ENCODE assay signal across 22 mouse cellular contexts in the genomic region with DNA sequence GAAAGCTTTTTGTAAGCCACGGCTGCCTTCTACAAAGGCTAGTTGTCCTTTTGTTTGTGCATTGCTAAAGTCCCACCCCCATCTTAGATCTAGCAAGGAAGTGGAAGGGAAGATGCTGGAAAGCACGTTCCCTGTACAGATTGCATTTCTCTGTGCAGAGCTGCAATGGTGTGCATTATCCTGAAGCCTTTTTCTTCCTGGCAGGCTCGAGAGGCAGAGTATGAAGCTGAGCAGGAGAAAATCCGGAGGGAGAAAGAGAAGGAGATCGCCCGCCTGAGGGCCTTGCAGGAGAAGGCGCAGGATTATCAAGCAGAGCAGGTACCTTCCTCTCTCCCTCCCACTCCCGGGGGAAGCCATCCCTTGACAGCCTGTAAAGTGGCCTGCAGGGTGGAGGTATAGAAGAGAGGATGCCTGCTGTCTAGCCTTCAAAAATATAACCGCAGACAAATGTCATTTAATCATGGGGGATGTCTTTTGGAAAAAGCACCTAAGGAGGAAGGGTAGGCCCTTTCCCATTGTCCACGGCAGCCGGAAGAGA. TPM values are rescaled to one million over a fixed set of nuclear protein-coding genes. Genes with fewer than 3 reads are reported as not detected.
DNase-seq lines count a peak whose midpoint lies in the region; ATAC-seq and TF ChIP-seq lines count a peak whose summit lies in the region.
"Had no signal": no experiment of that assay in that cellular context is flagged by ENCODE, and none has a peak within 500 bp of the region (broad histone marks: within the 10 kb centered on the region; RNA-seq: fewer than 3 reads in every experiment).

No protein-coding gene starts in this region.

- no peak for TF ChIP-seq POLR2A in brain, embryonic 14.5 days (IDR thresholded peaks at IDR 0.05; ENCODE audit: borderline replicate concordance, extremely low read depth, insufficient read depth, insufficient read length, poor library complexity, severe bottlenecking)

- H3K9ac ChIP-seq in forebrain, postnatal 0 days: peak overlapping the region; percentile 14; the same call in 1 of the 2 replicates
- no peak overlapping the region for H3K9ac ChIP-seq in midbrain, embryonic 12.5 days (replicated peaks)
- H3K9ac ChIP-seq: heart, embryonic 12.5 days had no signal

- peaks cover 14% of the 10 kb centered on the region for H3K4me1 ChIP-seq in forebrain, embryonic 10.5 days
- H3K4me1 ChIP-seq in forebrain, postnatal 0 days (ENCODE audit: insufficient read depth): no peaks in the 10 kb centered on the region
- peaks cover 10% of the 10 kb centered on the region for H3K4me1 ChIP-seq in midbrain, embryonic 12.5 days
- H3K4me1 ChIP-seq: heart, embryonic 12.5 days had no signal

- intact Hi-C loops in gastrocnemius, postnatal 36 days (cut with DNase I): no loop called here

- H3K27me3 ChIP-seq in forebrain, embryonic 10.5 days (ENCODE audit: poor library complexity, severe bottlenecking): peaks cover 16% of the 10 kb centered on the region
- no peaks in the 10 kb centered on the region for H3K27me3 ChIP-seq in forebrain, postnatal 0 days (ENCODE audit: insufficient read depth, low read length)
- H3K27me3 ChIP-seq in midbrain, embryonic 12.5 days: peaks cover 8% of the 10 kb centered on the region; the same call in 1 of the 2 replicates

- no peak for TF ChIP-seq CTCF in brain, embryonic 14.5 days (IDR thresholded peaks at IDR 0.05; ENCODE audit: borderline replicate concordance, extremely low read depth, insufficient read depth, insufficient read length)
- TF ChIP-seq CTCF in forebrain, postnatal 0 days (IDR thresholded peaks at IDR 0.05; ENCODE audit: low read depth): no peak

- no peaks in the 10 kb centered on the region for H3K36me3 ChIP-seq in forebrain, embryonic 10.5 days (replicated peaks)
- no peaks in the 10 kb centered on the region for H3K36me3 ChIP-seq in forebrain, postnatal 0 days (ENCODE audit: insufficient read depth)
- H3K36me3 ChIP-seq in midbrain, embryonic 12.5 days: no peaks in the 10 kb centered on the region
- H3K36me3 ChIP-seq: heart, embryonic 12.5 days had no signal

- H3K4me3 ChIP-seq in forebrain, embryonic 10.5 days: no peak overlapping the region
- no peak overlapping the region for H3K4me3 ChIP-seq in forebrain, postnatal 0 days (ENCODE audit: low read depth, low read length)
- H3K4me3 ChIP-seq in midbrain, embryonic 12.5 days: no peak overlapping the region
- H3K4me3 ChIP-seq: heart, embryonic 12.5 days had no signal

- peak; percentile 43 for ATAC-seq in forebrain, postnatal 0 days
- no peak for ATAC-seq in midbrain, embryonic 12.5 days (ENCODE audit: low FRiP score, low read depth)
- no peak for ATAC-seq in megakaryocyte progenitor cell, adult 5-6 weeks (replicated peaks; ENCODE audit: poor library complexity)
- ATAC-seq: inflammation-experienced regulatory T-cells, adult 6 months had no signal

- WGBS in forebrain, embryonic 10.5 days: 44% methylated on average over 11 of the region's 11 CpGs
- 36% methylated on average over 11 of the region's 11 CpGs for WGBS in forebrain, postnatal 0 days
- whole genome bisulfite sequencing in midbrain, embryonic 12.5 days: 44% methylated on average over 11 of the region's 11 CpGs

- no peak overlapping the region for H3K4me2 ChIP-seq in forebrain, postnatal 0 days (ENCODE audit: low read depth)
- no peak overlapping the region for H3K4me2 ChIP-seq in midbrain, embryonic 12.5 days (replicated peaks)
- H3K4me2 ChIP-seq: heart, embryonic 12.5 days; liver, embryonic 11.5 days had no signal

- no peaks in the 10 kb centered on the region for H3K9me3 ChIP-seq in forebrain, embryonic 10.5 days
- no peaks in the 10 kb centered on the region for H3K9me3 ChIP-seq in forebrain, postnatal 0 days (ENCODE audit: low read length)
- no peaks in the 10 kb centered on the region for H3K9me3 ChIP-seq in midbrain, embryonic 12.5 days
- H3K9me3 ChIP-seq: heart, embryonic 12.5 days had no signal

- H3K27ac ChIP-seq in forebrain, embryonic 10.5 days: peak overlapping the region; percentile 35; the same call in 1 of the 2 replicates
- 0 out of 2 replicates have a peak overlapping the region, but pooled peaks have one; percentile 15 for H3K27ac ChIP-seq in forebrain, postnatal 0 days (ENCODE audit: low read depth, low read length)
- 0 out of 2 replicates have a peak overlapping the region, but pooled peaks have one; percentile 15 for H3K27ac ChIP-seq in midbrain, embryonic 12.5 days (replicated peaks)

- peak; percentile 44 for DNase-seq in brain, embryonic 14.5 days (ENCODE audit: low read depth)
- DNase-seq in forebrain, embryonic 10.5 days (ENCODE audit: extremely low spot score, low spot score): no peak
- peak; percentile 37 for DNase-seq in forebrain, postnatal 0 days
- DNase-seq in gastrocnemius, postnatal 36 days: no peak
- no peak for DNase-seq in kidney, adult 9 months
- no peak for DNase-seq in thymus, postnatal 4 days
- DNase-seq: heart, adult 11 months; heart, postnatal 14 days; kidney, adult 8-10 months; kidney, postnatal 25 days; left cerebral cortex, postnatal 4 days; lung, adult 18-20 months; lung, postnatal 36 days; spleen, adult 18-20 months had no signal

RNA-seq across cellular contexts. Expression of a gene that starts 15.4 kb away (rescaled TPM):
- 0.19 and 0.21 TPM in 2 replicates for polyA plus RNA-seq in brain, embryonic 14.5 days (2012; rRNA removed)
- polyA plus RNA-seq in forebrain, embryonic 10.5 days (2016; fragmentation: Nextera tagmentation; extraction: Ambion mirVana): 0.09 TPM in 1 of 2 replicates, not detected in the other
- 0.71 and 1.0 TPM in 2 replicates for total RNA-seq in forebrain, postnatal 0 days (2014; rRNA removed)
- polyA plus RNA-seq in forebrain, postnatal 0 days (2015; fragmentation: Nextera tagmentation; extraction: Ambion mirVana): 0.45 and 0.67 TPM in 2 replicates
- polyA plus RNA-seq in midbrain, embryonic 12.5 days (2016; fragmentation: Nextera tagmentation; extraction: Ambion mirVana): 0.15 TPM in 1 of 2 replicates, not detected in the other
- not detected for total RNA-seq in gastrocnemius, postnatal 36 days (2021)
- not detected in 2 replicates for total RNA-seq in megakaryocyte progenitor cell, adult 5-6 weeks (2015)
- total RNA-seq in megakaryocyte progenitor cell, adult 5-6 weeks (2017): not detected in 2 replicates
- total RNA-seq: gastrocnemius, adult 8-10 months; left cerebral cortex, postnatal 4 days had no signal
- polyA plus RNA-seq: inflammation-experienced regulatory T-cells, adult 6 months; liver, embryonic 11.5 days had no signal

RNA-seq across cellular contexts. Expression of a gene that starts 19.8 kb away (rescaled TPM):
- polyA plus RNA-seq in brain, embryonic 14.5 days (2012; rRNA removed): 1.8 and 2.8 TPM in 2 replicates
- polyA plus RNA-seq in forebrain, embryonic 10.5 days (2016; fragmentation: Nextera tagmentation; extraction: Ambion mirVana): 1.4 and 1.6 TPM in 2 replicates
- 3.0 and 5.1 TPM in 2 replicates for total RNA-seq in forebrain, postnatal 0 days (2014; rRNA removed)
- polyA plus RNA-seq in forebrain, postnatal 0 days (2015; fragmentation: Nextera tagmentation; extraction: Ambion mirVana): 3.9 and 5.5 TPM in 2 replicates
- 1.2 TPM in 2 replicates for polyA plus RNA-seq in midbrain, embryonic 12.5 days (2016; fragmentation: Nextera tagmentation; extraction: Ambion mirVana)
- total RNA-seq in gastrocnemius, postnatal 36 days (2021): under 1 TPM in 1 of 2 experiments, not detected in 1; 0.33 TPM
- total RNA-seq in megakaryocyte progenitor cell, adult 5-6 weeks (2015): 0.12 TPM in 1 of 2 replicates, not detected in the other
- total RNA-seq in megakaryocyte progenitor cell, adult 5-6 weeks (2017): not detected in 2 replicates
- total RNA-seq: gastrocnemius, adult 8-10 months had no signal

RNA-seq across cellular contexts. Expression of a gene that starts 40.5 kb away (rescaled TPM):
- 37.3 and 44.7 TPM in 2 replicates for polyA plus RNA-seq in brain, embryonic 14.5 days (2012; rRNA removed)
- polyA plus RNA-seq in forebrain, embryonic 10.5 days (2016; fragmentation: Nextera tagmentation; extraction: Ambion mirVana): 69.7 and 71.1 TPM in 2 replicates
- total RNA-seq in forebrain, postnatal 0 days (2014; rRNA removed): 31.5 and 33.8 TPM in 2 replicates
- 42.8 and 48.5 TPM in 2 replicates for polyA plus RNA-seq in forebrain, postnatal 0 days (2015; fragmentation: Nextera tagmentation; extraction: Ambion mirVana)
- 37.0 and 45.9 TPM in 2 replicates for polyA plus RNA-seq in midbrain, embryonic 12.5 days (2016; fragmentation: Nextera tagmentation; extraction: Ambion mirVana)
- total RNA-seq in gastrocnemius, postnatal 36 days (2021): 10 to 100 TPM; 20.4 to 23.5 TPM
- total RNA-seq in megakaryocyte progenitor cell, adult 5-6 weeks (2015): 621 and 639 TPM in 2 replicates
- total RNA-seq in megakaryocyte progenitor cell, adult 5-6 weeks (2017): 290 and 305 TPM in 2 replicates

RNA-seq across cellular contexts. Expression of a gene that starts 50.0 kb away (rescaled TPM):
- polyA plus RNA-seq in brain, embryonic 14.5 days (2012; rRNA removed): 0.06 and 0.08 TPM in 2 replicates
- not detected in 2 replicates for polyA plus RNA-seq in forebrain, embryonic 10.5 days (2016; fragmentation: Nextera tagmentation; extraction: Ambion mirVana)
- total RNA-seq in forebrain, postnatal 0 days (2014; rRNA removed): not detected in 2 replicates
- polyA plus RNA-seq in forebrain, postnatal 0 days (2015; fragmentation: Nextera tagmentation; extraction: Ambion mirVana): 0.08 TPM in 1 of 2 replicates, not detected in the other
- not detected in 2 replicates for polyA plus RNA-seq in midbrain, embryonic 12.5 days (2016; fragmentation: Nextera tagmentation; extraction: Ambion mirVana)
- not detected for total RNA-seq in gastrocnemius, postnatal 36 days (2021)
- total RNA-seq in megakaryocyte progenitor cell, adult 5-6 weeks (2015): 0.46 TPM in 1 of 2 replicates, not detected in the other
- total RNA-seq in megakaryocyte progenitor cell, adult 5-6 weeks (2017): 0.41 TPM in 1 of 2 replicates, not detected in the other
- total RNA-seq: gastrocnemius, adult 8-10 months; left cerebral cortex, postnatal 4 days had no signal
- polyA plus RNA-seq: heart, embryonic 12.5 days; liver, embryonic 11.5 days; neural tube, embryonic 11.5 days; stomach, embryonic 14.5 days had no signal

RNA-seq across cellular contexts. Expression of a gene that starts 58.8 kb away (rescaled TPM):
- polyA plus RNA-seq in brain, embryonic 14.5 days (2012; rRNA removed): 129 and 161 TPM in 2 replicates
- polyA plus RNA-seq in forebrain, embryonic 10.5 days (2016; fragmentation: Nextera tagmentation; extraction: Ambion mirVana): 81.7 and 82.5 TPM in 2 replicates
- total RNA-seq in forebrain, postnatal 0 days (2014; rRNA removed): 35.3 and 36.2 TPM in 2 replicates
- 13.3 and 25.6 TPM in 2 replicates for polyA plus RNA-seq in forebrain, postnatal 0 days (2015; fragmentation: Nextera tagmentation; extraction: Ambion mirVana)
- 86.1 and 99.3 TPM in 2 replicates for polyA plus RNA-seq in midbrain, embryonic 12.5 days (2016; fragmentation: Nextera tagmentation; extraction: Ambion mirVana)
- total RNA-seq in gastrocnemius, postnatal 36 days (2021): under 1 TPM; 0.36 to 0.59 TPM
- 0.10 TPM in 1 of 2 replicates, not detected in the other for total RNA-seq in megakaryocyte progenitor cell, adult 5-6 weeks (2015)
- total RNA-seq in megakaryocyte progenitor cell, adult 5-6 weeks (2017): 0.30 TPM in 1 of 2 replicates, not detected in the other

Comparison
In these comparisons a context has a peak if more than half of its experiments do, and no peak if none do; other contexts are left out.
1. DNase-seq: peak in brain, embryonic 14.5 days (single experiment) and forebrain, postnatal 0 days (single experiment); none in forebrain, embryonic 10.5 days (single experiment), gastrocnemius, postnatal 36 days (0 of 2), kidney, adult 9 months (single experiment) and thymus, postnatal 4 days (single experiment).
2. Peak in every context shown above with its lines, with median percentiles within 50 percentile points of each other: H3K27ac ChIP-seq.